Mouse (Mus musculus) MEL (cell line): Measurements from ENCODE around the gene Stk38l. TPM values are rescaled to one million over a fixed set of nuclear protein-coding genes. Genes with fewer than 3 reads are reported as not detected.
A peak's percentile ranks its signal among the peaks of the same experiment; 100 is the strongest.

Source experiments
- DNase-seq: peaks from one replicate; pipeline ENCODE4 v3.0.0; 2011; ENCODE audit warnings: low read depth, low spot score
- H3K27ac ChIP-seq: 2 replicates; pipeline ENCODE4 v1.5.1; 2012; ENCODE audit warnings: low read depth, mild to moderate bottlenecking, control low read depth, low read length, moderate library complexity; ENCODE audit not compliant: control insufficient read depth
- H3K27me3 ChIP-seq, 2 experiments: fragments of 150-350 bp in 1 of 2; sonication (generic) in 1 of 2; 2 replicates each; pipeline ENCODE4 v1.6.1; 2012; ENCODE audit warnings: low read length in 2 of 2, mild to moderate bottlenecking in 2 of 2, improper control_type of control experiment in 1 of 2, moderate library complexity in 1 of 2; ENCODE audit not compliant: insufficient read depth in 2 of 2, control insufficient read depth in 1 of 2
- H3K36me3 ChIP-seq, 2 experiments: 2 replicates each; pipeline ENCODE4 v1.6.1; 2012 to 2014; ENCODE audit warnings: low read length in 2 of 2, improper control_type of control experiment in 1 of 2, inconsistent platforms in 1 of 2, mild to moderate bottlenecking in 1 of 2; ENCODE audit not compliant: insufficient read depth in 2 of 2, control insufficient read depth in 1 of 2
- H3K4me1 ChIP-seq, 2 experiments: fragments of 150-350 bp in 1 of 2; sonication (generic) in 1 of 2; 2 replicates each; pipeline ENCODE4 v1.6.1; 2012; ENCODE audit warnings: low read length in 2 of 2, improper control_type of control experiment in 1 of 2, mild to moderate bottlenecking in 1 of 2; ENCODE audit not compliant: insufficient read depth in 2 of 2, control insufficient read depth in 1 of 2
- H3K4me3 ChIP-seq, 2 experiments: fragments of 150-350 bp in 1 of 2; sonication (generic) in 1 of 2; 2 replicates each; pipeline ENCODE4 v1.5.1; 2012; ENCODE audit warnings: low read depth in 2 of 2, low read length in 2 of 2, mild to moderate bottlenecking in 2 of 2, moderate library complexity in 2 of 2, control low read depth in 1 of 2, improper control_type of control experiment in 1 of 2; ENCODE audit not compliant: control insufficient read depth in 1 of 2, insufficient read depth in 1 of 2
- H3K79me2 ChIP-seq: 2 replicates; pipeline ENCODE4 v1.6.1; 2012; ENCODE audit warnings: mild to moderate bottlenecking, low read length, moderate library complexity; ENCODE audit not compliant: control insufficient read depth, poor library complexity, insufficient read depth
- H3K9ac ChIP-seq: 2 replicates; pipeline ENCODE4 v1.6.1; 2012; ENCODE audit warnings: low read depth, mild to moderate bottlenecking, control low read depth, low read length, moderate library complexity; ENCODE audit not compliant: control insufficient read depth, poor library complexity, severe bottlenecking
- H3K9me3 ChIP-seq: fragments of 150-350 bp; sonication (generic); replicated peaks from 2 replicates; pipeline ENCODE4 v1.6.1; 2012; ENCODE audit warnings: mild to moderate bottlenecking, low read length, improper control_type of control experiment, moderate library complexity; ENCODE audit not compliant: insufficient read depth
- CTCF ChIP-seq, 3 experiments: IDR thresholded peaks in 2 of 3; conservative IDR thresholded peaks in 1 of 3; 2 replicates each; pipeline ENCODE4 v1.5.1; 2011 to 2012; ENCODE audit warnings: low read length in 3 of 3, low read depth in 2 of 3, mild to moderate bottlenecking in 2 of 3, improper control_type of control experiment in 1 of 3, inconsistent platforms in 1 of 3, mixed read lengths in 1 of 3, moderate library complexity in 1 of 3; ENCODE audit not compliant: control insufficient read depth in 1 of 3, insufficient read depth in 1 of 3, poor library complexity in 1 of 3, severe bottlenecking in 1 of 3
- EP300 ChIP-seq, 2 experiments: IDR thresholded peaks; 2 replicates each; pipeline ENCODE4 v1.6.1; 2011; ENCODE audit warnings: improper control_type of control experiment in 2 of 2, low read length in 2 of 2, low read depth in 1 of 2, mild to moderate bottlenecking in 1 of 2
- ETS1 ChIP-seq: IDR thresholded peaks from 2 replicates; pipeline ENCODE4 v1.6.1; 2012; ENCODE audit warnings: low read depth, mild to moderate bottlenecking, inconsistent platforms, low read length, improper control_type of control experiment, moderate library complexity
- GABPA ChIP-seq: IDR thresholded peaks from 2 replicates; pipeline ENCODE4 v1.6.1; 2012; ENCODE audit warnings: low read depth, mild to moderate bottlenecking, inconsistent platforms, low read length, improper control_type of control experiment, moderate library complexity
- GATA1 ChIP-seq: IDR thresholded peaks from 2 replicates; pipeline ENCODE4 v1.6.1; 2011; ENCODE audit warnings: low read depth, low read length, improper control_type of control experiment
- HCFC1 ChIP-seq: IDR thresholded peaks from 2 replicates; pipeline ENCODE4 v1.6.1; 2012; ENCODE audit warnings: low read depth, mild to moderate bottlenecking, inconsistent platforms, low read length, improper control_type of control experiment, moderate library complexity
- KAT2A ChIP-seq: conservative IDR thresholded peaks from 2 replicates; pipeline ENCODE4 v1.6.1; 2012; ENCODE audit warnings: low read depth, low read length, improper control_type of control experiment, inconsistent platforms
- MAZ ChIP-seq: IDR thresholded peaks from 2 replicates; pipeline ENCODE4 v1.6.1; 2012; ENCODE audit warnings: low read depth, mild to moderate bottlenecking, inconsistent platforms, low read length, improper control_type of control experiment
- MEF2A ChIP-seq: IDR thresholded peaks from 2 replicates; pipeline ENCODE4 v1.6.1; 2014; ENCODE audit warnings: low read depth, mild to moderate bottlenecking, inconsistent platforms, low read length, improper control_type of control experiment; ENCODE audit not compliant: poor library complexity, insufficient replicate concordance, severe bottlenecking; ENCODE audit errors: extremely low read depth
- MXI1 ChIP-seq: IDR thresholded peaks from 2 replicates; pipeline ENCODE4 v1.6.1; 2011; ENCODE audit warnings: mild to moderate bottlenecking, low read depth, low read length, improper control_type of control experiment
- POLR2AphosphoS2 ChIP-seq: IDR thresholded peaks from 2 replicates; pipeline ENCODE4 v1.6.1; 2011; ENCODE audit warnings: low read length, improper control_type of control experiment
- POLR2AphosphoS5 ChIP-seq: IDR thresholded peaks from 2 replicates; pipeline ENCODE4 v1.6.1; 2012; ENCODE audit warnings: low read depth, borderline replicate concordance, mild to moderate bottlenecking, inconsistent platforms, low read length, moderate library complexity, mixed read lengths
- RAD21 ChIP-seq: IDR thresholded peaks from 2 replicates; pipeline ENCODE4 v1.6.1; 2011; ENCODE audit warnings: mild to moderate bottlenecking, low read depth, low read length, improper control_type of control experiment
- SIN3A ChIP-seq: IDR thresholded peaks from 2 replicates; pipeline ENCODE4 v1.6.1; 2012; ENCODE audit warnings: low read length, improper control_type of control experiment, inconsistent platforms
- SMC3 ChIP-seq: IDR thresholded peaks from 2 replicates; pipeline ENCODE4 v1.6.1; 2011; ENCODE audit warnings: low read depth, low read length, improper control_type of control experiment
- TAL1 ChIP-seq: IDR thresholded peaks from 2 replicates; pipeline ENCODE4 v1.6.1; 2012; ENCODE audit warnings: mild to moderate bottlenecking, inconsistent platforms, low read length, moderate library complexity, mixed read lengths
- TCF12 ChIP-seq: IDR thresholded peaks from 2 replicates; pipeline ENCODE4 v1.6.1; 2014; ENCODE audit warnings: low read depth, mild to moderate bottlenecking, inconsistent platforms, low read length, improper control_type of control experiment, moderate library complexity
- UBTF ChIP-seq: IDR thresholded peaks from 2 replicates; pipeline ENCODE4 v1.6.1; 2012; ENCODE audit warnings: low read depth, mild to moderate bottlenecking, inconsistent platforms, low read length, improper control_type of control experiment, moderate library complexity, borderline replicate concordance; ENCODE audit not compliant: insufficient read depth
- USF2 ChIP-seq, 2 experiments: IDR thresholded peaks; 2 replicates each; pipeline ENCODE4 v1.6.1; 2011 to 2012; ENCODE audit warnings: improper control_type of control experiment in 2 of 2, low read length in 2 of 2, borderline replicate concordance in 1 of 2, inconsistent platforms in 1 of 2, low read depth in 1 of 2, mild to moderate bottlenecking in 1 of 2; ENCODE audit not compliant: insufficient read depth in 1 of 2
- ZMIZ1 ChIP-seq: IDR thresholded peaks from 2 replicates; pipeline ENCODE4 v1.6.1; 2012; ENCODE audit warnings: low read depth, mild to moderate bottlenecking, inconsistent platforms, low read length, improper control_type of control experiment, moderate library complexity
- ZNF384 ChIP-seq: IDR thresholded peaks from 2 replicates; pipeline ENCODE4 v1.6.1; 2012; ENCODE audit warnings: low read depth, mild to moderate bottlenecking, inconsistent platforms, low read length, improper control_type of control experiment
- polyA plus RNA-seq, 2 experiments: library from polyadenylated mRNA; stranded (reverse) in 1 of 2; unstranded in 1 of 2; fragments of >175 nt in 1 of 2; fragments of >200 nt in 1 of 2; gene quantifications; 2 replicates each; pipeline versions ENCODE4 v1.2.1 to v1.2.4; 2012; ENCODE audit warnings: low replicate concordance in 2 of 2, low read depth in 1 of 2; ENCODE audit not compliant: insufficient read length in 2 of 2, insufficient read depth in 1 of 2, missing spikeins in 1 of 2
- total RNA-seq: library from RNA; depleted of rRNA; stranded (reverse); fragments of 300-350 nt; gene quantifications from 2 replicates; pipeline ENCODE4 v1.2.3, GENCODE M21; 2012

Gene Stk38l
- total and polyA plus RNA-seq, 3 experiments: 5.1 to 9.2 TPM; not detected in 1

DNA sequence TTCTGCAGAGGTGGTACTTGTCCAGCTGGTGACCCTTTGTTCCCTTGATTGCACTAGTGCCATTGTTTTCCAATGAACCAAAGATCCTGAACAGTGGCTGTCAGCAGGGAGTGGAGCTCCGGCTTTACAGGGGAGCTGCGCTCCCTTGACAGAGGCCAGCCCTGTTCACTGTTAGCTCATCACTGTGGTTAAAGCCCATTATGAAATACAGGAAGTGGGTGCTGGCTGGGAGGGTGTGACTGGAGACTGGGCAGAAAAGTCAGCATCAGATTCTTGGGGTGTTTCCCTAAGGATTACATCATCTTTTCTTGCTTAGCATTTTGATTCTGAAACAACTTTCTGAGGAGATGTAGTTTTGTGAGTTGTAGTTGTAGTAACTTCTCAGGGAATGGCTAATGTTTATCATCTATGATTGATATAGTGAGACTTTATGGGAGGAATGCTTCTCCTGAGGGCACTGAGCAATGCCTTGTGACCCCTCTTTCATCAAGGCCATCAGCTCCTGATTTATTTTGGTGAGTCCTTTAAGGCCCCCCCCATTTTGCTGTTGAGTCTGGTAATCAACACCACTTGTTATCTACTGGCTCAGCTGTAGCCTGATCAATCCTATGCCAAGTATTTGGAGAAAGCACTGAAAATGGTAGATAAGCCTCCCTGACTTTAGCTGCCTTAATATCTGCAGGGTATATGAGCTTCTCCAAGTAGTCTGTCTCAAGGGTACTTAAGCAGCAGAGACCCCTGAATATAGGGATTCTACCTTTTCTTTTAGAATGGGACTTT is 52.0 kb downstream of the Stk38l start (continued):
- TF ChIP-seq UBTF (no peak), SMC3 (0 out of 2 replicates have a peak, but pooled peaks have one; percentile 7), KAT2A (no peak), CTCF (IDR thresholded peaks at IDR 0.05 in 2 of 3, conservative IDR thresholded peaks at IDR 0.05 in 1 of 3; ENCODE audit: control insufficient read depth in 1 of 3, insufficient read depth in 1 of 3, low read depth in 2 of 3, low read length in 3 of 3, poor library complexity in 1 of 3, severe bottlenecking in 1 of 3) (no peak), POLR2AphosphoS2 (peak; percentile 48; the same call in 1 of the 2 replicates), EP300 (IDR thresholded peaks at IDR 0.05; ENCODE audit: low read depth in 1 of 2, low read length in 2 of 2) (peak; percentile 78 to 88), USF2 (IDR thresholded peaks at IDR 0.05; ENCODE audit: borderline replicate concordance in 1 of 2, insufficient read depth in 1 of 2, low read depth in 1 of 2, low read length in 2 of 2) (no peak), SIN3A (peak; percentile 81), ZNF384 (no peak), GABPA (no peak)

DNA sequence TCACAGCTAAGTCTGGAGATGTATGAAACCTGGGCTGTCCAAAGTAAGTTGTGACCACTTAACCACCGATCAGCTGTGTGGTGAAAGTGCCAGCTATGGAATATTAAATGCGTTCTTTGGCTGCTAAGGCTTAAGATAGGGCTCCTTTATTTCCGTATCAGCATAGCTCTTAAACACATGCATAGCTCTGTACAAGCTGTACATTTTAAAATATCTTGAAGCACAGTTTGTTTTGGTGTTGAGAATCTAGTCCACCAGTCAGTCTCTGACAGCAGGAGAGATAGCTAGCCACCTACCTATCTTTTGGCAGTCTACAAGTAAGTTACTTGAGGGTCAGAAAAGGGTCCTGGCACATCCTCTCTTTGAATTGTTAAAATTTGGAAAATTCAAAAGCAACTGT is 53.3 kb downstream of the Stk38l start:
- no peaks in the 10 kb centered on the region for H3K9me3 ChIP-seq
- peaks cover 17 to 24% of the 10 kb centered on the region in 2 experiments for H3K4me1 ChIP-seq
- H3K36me3 ChIP-seq: peaks cover 5 to 23% of the 10 kb centered on the region in 2 experiments
- H3K9ac ChIP-seq: no peak overlapping the region
- no peak overlapping the region for H3K4me3 ChIP-seq
- H3K79me2 ChIP-seq: no peaks in the 10 kb centered on the region
- DNase-seq: peak; percentile 53
- peak overlapping the region; percentile 35 for H3K27ac ChIP-seq
- no peaks in the 10 kb centered on the region for H3K27me3 ChIP-seq
- TF ChIP-seq TAL1 (peak; percentile 27; the same call in 1 of the 2 replicates), MEF2A (no peak), RAD21 (no peak), ZMIZ1 (no peak), ETS1 (peak; percentile 66), MXI1 (peak; percentile 41; the same call in 1 of the 2 replicates), POLR2AphosphoS5 (no peak), CTCF (IDR thresholded peaks at IDR 0.05 in 2 of 3, conservative IDR thresholded peaks at IDR 0.05 in 1 of 3; ENCODE audit: control insufficient read depth in 1 of 3, insufficient read depth in 1 of 3, low read depth in 2 of 3, low read length in 3 of 3, poor library complexity in 1 of 3, severe bottlenecking in 1 of 3) (no peak), TCF12 (peak; percentile 65; the same call in 1 of the 2 replicates), EP300 (IDR thresholded peaks at IDR 0.05; ENCODE audit: low read depth in 1 of 2, low read length in 2 of 2) (peak; percentile 52 to 61), GATA1 (peak; percentile 57), SIN3A (no peak), MAZ (no peak), HCFC1 (no peak)
